Mouse (Mus musculus) testis, adult 2 months (tissue): ENCODE results near the gene Nrarp.

ENCODE experiments used
- CTCF ChIP-seq: fragments of 200-500 bp; IDR thresholded peaks from 2 replicates; pipeline ENCODE4 v1.5.1; 2012; ENCODE audit warnings: low read depth, mild to moderate bottlenecking, inconsistent platforms, low read length, moderate library complexity; ENCODE audit not compliant: control insufficient read depth, insufficient read depth, insufficient replicate concordance
- POLR2A ChIP-seq: fragments of 200-500 bp; IDR thresholded peaks from 2 replicates; pipeline ENCODE4 v1.6.1; 2012; ENCODE audit warnings: low read depth, mild to moderate bottlenecking, inconsistent platforms, low read length, moderate library complexity; ENCODE audit not compliant: control insufficient read depth

DNA sequence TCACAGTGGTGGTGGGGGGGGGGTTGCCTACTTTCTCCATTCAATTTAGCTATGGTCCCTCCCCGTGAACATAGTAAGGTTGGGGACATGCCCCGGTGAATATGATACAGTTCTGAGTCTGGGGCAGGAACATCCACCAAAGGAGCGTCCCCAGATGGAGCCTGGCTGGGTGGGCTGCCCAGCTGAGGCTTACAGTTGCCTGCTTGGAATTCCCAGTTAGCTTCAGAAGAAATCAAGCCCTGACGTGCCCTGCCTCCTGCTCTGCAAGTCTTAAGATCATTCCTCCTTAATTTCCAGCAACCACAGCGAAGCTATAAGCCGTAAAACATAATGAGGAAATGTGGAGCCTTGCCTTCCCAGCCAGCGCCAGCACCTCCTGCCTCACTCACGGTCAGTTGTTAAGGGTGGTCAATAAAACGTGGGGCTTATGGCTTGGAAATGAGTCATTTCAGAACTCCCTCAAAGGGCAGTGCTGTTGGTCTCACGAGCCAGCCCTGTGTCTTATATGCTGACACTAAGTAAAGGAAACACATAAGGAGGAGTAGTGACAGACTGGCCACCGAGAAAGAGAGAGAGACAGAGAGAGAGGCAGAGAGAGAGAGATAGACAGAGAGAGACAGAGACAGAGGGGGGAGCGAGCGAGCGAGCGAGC, 866 bp upstream of the Nrarp start:
- no peak for TF ChIP-seq POLR2A
- TF ChIP-seq CTCF: no peak
